Mouse (Mus musculus): Measurements from ENCODE around the gene Itga5.

The Itga5 gene

DNA sequence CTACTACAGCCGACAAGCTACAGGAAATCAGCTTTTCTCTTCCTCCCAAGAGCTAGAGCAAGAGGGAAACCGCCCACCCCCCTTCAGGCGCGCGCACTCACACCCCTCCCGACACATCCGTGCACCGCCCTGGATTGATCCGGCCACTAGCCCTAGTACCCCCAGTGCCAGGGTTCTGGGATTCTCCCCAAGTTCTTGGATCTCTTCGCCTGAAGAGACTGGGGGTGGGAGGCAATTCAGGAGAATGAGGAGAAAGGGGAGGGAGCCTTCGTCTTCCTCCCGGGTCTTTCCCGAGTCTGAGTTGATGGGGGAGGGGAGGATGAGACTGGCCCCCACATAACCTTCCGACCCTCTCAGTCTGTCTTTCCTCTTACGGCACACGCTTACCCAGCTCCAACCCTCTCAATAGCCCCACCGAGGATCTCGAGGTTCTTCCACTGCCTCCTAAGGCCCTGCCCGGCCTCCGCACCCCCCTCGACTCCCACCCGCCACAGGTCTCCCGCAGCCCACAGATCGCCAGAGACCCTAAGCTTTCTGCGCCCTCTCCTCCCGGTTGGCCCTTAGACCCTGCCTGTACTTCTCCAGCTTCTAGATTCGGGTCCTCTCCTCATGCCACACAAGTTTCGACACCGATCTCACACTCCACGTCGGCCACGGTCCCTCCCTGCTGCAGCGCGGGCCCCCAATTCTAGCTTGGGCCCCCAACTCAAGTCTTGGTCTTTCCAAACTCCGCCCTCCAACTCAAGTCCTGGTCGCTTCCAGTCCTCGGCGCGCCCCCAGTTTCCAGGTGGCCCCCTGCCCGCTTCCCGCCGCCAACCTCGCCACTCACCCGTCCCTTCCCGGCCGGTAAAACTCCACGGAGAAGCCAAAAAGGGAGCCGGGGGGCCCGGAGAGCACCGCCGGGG lies 840 bp downstream of the Itga5 start:
- in situ Hi-C loops (cut with MboI; ENCODE audit: unreplicated experiment in 2 of 2) = no loop called here

DNA sequence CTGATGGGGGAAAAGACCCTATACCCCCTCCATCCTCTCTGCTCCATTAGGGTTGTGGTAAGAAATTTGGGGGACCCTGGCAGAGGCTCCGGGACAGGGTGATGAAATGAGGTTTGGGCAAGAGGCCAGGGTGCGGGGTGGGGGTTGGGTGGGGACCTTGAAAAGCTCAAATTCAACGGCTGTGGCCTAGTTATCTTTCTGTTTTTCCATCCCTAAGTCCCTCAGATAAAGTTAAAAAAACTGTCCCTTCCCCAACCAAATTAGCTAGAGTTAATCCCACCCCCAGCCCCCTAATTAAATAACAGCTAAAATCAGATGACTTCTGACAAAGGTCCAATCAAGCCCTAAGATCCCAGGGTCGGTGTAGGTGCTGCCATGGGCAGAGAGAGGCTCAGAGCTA lies 1.8 kb downstream of the Itga5 start:
- in situ Hi-C loops (cut with MboI; ENCODE audit: unreplicated experiment in 2 of 2) = no loop called here

- in situ Hi-C loops (cut with MboI; ENCODE audit: unreplicated experiment in 2 of 2) = no loop called here
These were observed 2.8 kb downstream of the Itga5 start for GRCm38 (mm10) chr15:103363809-103364208.

- in situ Hi-C loops (cut with MboI; ENCODE audit: unreplicated experiment in 2 of 2) = no loop called here
These were observed 3.6 kb downstream of the Itga5 start for GRCm38 (mm10) chr15:103362950-103363349.

GRCm38 (mm10) chr15:103362333-103362732 lies 4.2 kb downstream of the Itga5 start:
- in situ Hi-C loops (cut with MboI; ENCODE audit: unreplicated experiment in 2 of 2) = no loop called here

GRCm38 (mm10) chr15:103361269-103361668 lies 5.3 kb downstream of the Itga5 start:
- in situ Hi-C loops (cut with MboI; ENCODE audit: unreplicated experiment in 2 of 2) = no loop called here

GRCm38 (mm10) chr15:103359869-103360602 lies 6.5 kb downstream of the Itga5 start:
- in situ Hi-C loops (cut with MboI; ENCODE audit: unreplicated experiment in 2 of 2) = loop anchor here in 1 of 2 experiments (10.0 kb wide), 1 partner anchor 95 kb away; the partner anchor contains the start of gene Nckap1l

GRCm38 (mm10) chr15:103359122-103359510 lies 7.4 kb downstream of the Itga5 start:
- in situ Hi-C loops (cut with MboI; ENCODE audit: unreplicated experiment in 2 of 2) = loop anchor here in 1 of 2 experiments (10.0 kb wide), 1 partner anchor 96 kb away; the partner anchor contains the start of gene Nckap1l

DNA sequence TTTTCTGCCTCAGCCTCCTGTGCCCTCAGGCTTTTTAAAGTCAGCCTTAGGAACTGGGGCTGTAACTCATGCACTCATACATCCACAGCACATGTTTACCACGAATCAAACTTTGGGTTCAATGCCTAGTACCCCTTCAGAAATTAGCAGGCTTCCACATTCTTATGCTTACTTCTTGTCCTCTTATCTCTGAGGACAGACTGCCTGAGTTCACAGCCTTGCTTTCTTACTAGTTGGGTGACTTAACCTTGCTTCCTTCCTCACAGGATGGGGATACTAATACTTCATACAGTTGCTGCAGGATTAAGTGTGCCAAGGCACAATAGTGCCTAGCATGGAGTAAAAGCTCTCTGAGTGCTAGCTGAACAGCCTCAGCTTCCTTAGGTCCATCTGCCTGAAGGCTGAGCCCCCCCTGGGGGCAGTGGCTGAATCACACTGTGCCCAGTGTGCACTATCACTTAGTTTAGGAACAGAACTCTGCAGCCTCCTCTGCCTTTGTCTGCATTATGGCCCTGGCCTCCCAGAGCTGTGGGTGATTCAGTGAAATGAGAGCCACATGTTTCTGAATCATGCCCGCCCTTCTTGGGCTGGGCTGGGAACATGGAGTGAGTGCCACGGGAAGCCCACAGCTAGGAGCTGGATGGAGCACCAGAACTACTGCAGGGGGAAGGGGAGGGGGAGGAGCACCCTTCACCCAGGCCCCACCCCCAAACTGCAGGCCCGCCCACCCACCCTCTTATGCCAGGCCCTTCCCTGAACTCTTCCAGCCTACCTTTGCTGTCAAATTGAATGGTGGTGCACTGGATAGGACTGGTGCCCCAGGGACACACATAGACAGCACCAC lies 8.1 kb downstream of the Itga5 start:
- in situ Hi-C loops (cut with MboI; ENCODE audit: unreplicated experiment in 2 of 2) = loop anchor here in 1 of 2 experiments (10.0 kb wide), 1 partner anchor 96 kb away; the partner anchor contains the start of gene Nckap1l

- in situ Hi-C loops (cut with MboI; ENCODE audit: unreplicated experiment in 2 of 2) = loop anchor here in 1 of 2 experiments (10.0 kb wide), 1 partner anchor 97 kb away; the partner anchor contains the start of gene Nckap1l
These were observed 8.7 kb downstream of the Itga5 start for GRCm38 (mm10) chr15:103357817-103358216.

DNA sequence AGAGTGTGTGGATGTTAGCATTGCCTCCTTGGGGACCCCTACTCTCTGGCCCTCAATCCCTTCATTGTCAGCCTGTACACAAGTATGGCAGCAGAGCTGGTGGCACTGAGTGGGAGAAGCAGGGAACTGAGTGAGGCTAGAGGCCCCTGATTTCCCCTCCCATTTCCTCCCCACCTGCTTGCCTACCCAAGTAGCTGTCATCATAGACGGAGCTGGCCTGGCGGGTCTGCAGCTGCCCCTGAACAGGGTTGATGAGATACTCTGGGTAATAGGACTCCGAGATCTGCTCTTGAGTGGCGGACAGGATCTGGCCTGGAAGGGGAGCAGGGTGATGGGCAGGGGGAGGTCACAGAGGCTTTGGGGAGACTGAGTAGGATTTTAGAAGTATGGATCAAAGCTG lies 10.4 kb downstream of the Itga5 start:
- in situ Hi-C loops (cut with MboI; ENCODE audit: unreplicated experiment in 2 of 2) = loop anchor here in 1 of 2 experiments (10.0 kb wide), 1 partner anchor 99 kb away; the partner anchor contains the start of gene Nckap1l

GRCm38 (mm10) chr15:103355420-103355819 lies 11.1 kb downstream of the Itga5 start:
- in situ Hi-C loops (cut with MboI; ENCODE audit: unreplicated experiment in 2 of 2) = loop anchor here in 1 of 2 experiments (10.0 kb wide), 1 partner anchor 99 kb away; the partner anchor contains the start of gene Nckap1l

DNA sequence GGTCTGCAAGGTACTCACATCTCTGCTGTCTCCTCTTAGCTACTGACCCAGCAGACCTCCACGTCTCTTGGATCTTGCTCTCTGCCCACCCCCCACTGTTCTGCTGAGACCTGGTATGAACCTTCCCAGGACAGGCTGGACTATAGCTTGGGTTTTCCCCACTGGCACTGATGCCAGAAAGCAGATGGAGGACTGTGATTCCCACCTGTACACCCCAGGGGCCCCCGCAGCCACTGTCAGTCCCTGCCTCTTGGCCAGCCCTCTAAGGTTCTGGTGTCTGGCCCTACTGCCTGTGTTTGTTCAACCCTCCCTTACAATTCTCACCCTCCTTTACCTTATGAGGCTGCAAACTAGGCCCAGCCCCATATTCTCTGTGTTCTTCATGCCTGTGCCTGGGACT lies 11.9 kb downstream of the Itga5 start:
- in situ Hi-C loops (cut with MboI; ENCODE audit: unreplicated experiment in 2 of 2) = loop anchor here in 1 of 2 experiments (10.0 kb wide), 1 partner anchor 100 kb away; the partner anchor contains the start of gene Nckap1l

- in situ Hi-C loops (cut with MboI; ENCODE audit: unreplicated experiment in 2 of 2) = loop anchor here in 1 of 2 experiments (10.0 kb wide), 1 partner anchor 101 kb away; the partner anchor contains the start of gene Nckap1l
These were observed 12.9 kb downstream of the Itga5 start for GRCm38 (mm10) chr15:103353511-103354256.

DNA sequence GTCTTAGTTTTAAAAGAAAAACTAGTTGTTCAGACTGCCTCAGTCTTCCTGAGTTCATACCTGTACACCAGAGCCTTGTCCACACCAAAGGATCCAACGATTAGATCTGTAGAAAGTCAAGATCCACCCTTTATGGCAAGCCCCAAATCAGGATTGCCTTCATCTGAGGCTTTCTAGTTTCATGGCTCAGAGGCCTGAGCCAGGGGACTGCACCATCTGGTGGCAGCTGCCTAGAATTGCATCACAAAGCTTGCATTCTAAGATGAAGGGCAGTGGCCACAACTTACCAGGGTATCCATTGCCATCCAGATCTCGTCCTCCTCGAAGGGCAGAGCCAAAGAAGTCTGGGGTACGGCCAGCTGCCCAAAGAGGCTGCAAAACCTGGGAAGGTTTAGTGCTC lies 13.7 kb downstream of the Itga5 start:
- in situ Hi-C loops (cut with MboI; ENCODE audit: unreplicated experiment in 2 of 2) = loop anchor here in 1 of 2 experiments (10.0 kb wide), 1 partner anchor 102 kb away; the partner anchor contains the start of gene Nckap1l

DNA sequence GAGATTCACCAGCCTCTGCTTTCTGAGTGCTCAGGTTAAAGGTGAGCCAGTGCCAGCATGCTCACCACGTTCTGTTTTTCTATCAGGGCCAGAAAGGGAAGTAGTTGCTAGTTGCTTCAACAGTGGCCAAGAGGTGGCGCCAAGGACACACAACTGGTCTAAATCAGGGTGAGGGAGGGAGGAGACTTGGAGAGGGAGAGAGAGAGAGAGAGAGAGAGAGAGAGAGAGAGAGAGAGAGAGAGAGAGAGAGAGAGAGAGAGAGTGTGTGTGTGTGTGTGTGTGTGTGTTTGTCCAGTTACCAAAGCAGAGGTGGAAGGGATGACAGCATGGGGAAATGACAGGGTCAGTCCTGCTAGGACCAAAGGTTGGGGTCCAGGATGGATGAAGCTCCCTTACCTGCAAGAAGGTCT lies 19.3 kb downstream of the Itga5 start:
- in situ Hi-C loops (cut with MboI; ENCODE audit: unreplicated experiment in 2 of 2) = loop anchor here (5.0 to 25.0 kb wide), 5 partner anchors 40 to 585 kb away; partner anchors contain the start of gene Nckap1l (in 1 of the 2)

DNA sequence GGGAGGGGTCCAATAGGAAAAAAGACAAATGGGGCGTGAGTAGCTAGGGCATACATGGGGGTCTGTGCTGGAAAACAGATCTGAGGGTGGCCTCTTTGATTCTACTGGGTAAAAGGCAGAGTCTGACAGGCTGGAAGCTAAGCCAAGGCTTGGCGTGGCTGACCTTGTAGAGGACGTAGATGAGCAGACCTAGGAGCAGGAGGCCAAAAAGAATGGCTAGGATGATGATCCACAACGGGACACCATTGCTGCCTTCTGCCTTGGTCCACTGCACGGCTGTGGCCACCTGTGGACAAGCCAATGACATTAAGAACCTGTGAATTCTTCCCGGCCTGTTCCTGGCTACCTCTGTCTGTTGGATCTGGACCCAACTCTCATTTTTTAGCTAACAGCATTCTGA lies 20.8 kb downstream of the Itga5 start:
- in situ Hi-C loops (cut with MboI; ENCODE audit: unreplicated experiment in 2 of 2) = loop anchor here (5.0 to 25.0 kb wide), 5 partner anchors 42 to 583 kb away; partner anchors contain the start of gene Nckap1l (in 1 of the 2)

DNA sequence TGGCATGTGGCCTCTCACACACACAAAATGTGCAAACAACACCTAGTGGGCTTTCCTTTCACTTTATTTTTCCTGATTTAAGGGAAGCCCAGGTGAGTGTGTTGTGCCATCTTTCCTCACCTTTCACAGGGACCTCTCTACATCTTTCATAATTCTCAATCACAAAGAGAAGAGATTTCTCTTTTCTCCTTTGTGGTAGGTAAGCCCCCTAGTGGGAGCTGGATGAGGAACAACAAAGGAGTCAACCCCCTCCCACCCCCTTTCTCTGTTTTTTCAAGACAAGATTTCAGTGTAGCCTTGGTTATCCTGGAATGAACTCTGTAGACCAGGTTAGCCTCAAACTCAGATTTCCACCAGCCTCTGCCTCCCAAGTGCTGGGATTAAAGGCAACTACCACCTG lies 23.0 kb downstream of the Itga5 start:
- in situ Hi-C loops (cut with MboI; ENCODE audit: unreplicated experiment in 2 of 2) = loop anchor here (5.0 to 25.0 kb wide), 6 partner anchors 61 to 581 kb away; partner anchors contain the start of gene Nckap1l (in 1 of the 2)

DNA sequence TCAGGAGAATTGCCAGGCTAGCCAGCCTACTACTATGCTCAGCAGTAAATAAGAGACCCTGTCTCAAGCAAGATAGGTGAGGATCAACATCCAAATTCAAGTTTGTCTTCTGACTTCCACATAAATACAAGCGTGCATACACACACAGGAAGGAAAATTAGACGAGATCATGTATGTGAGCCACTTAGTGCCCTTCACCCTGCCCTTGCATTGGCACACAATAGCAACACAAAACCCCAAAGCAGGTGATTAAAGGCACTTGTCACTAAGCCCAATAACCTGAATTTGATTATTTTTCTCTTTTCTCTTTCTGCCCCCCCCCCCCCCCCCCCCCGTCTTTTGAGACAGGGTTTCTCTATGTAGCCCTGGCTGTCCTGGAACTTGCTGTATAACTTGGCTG lies 23.6 kb downstream of the Itga5 start:
- in situ Hi-C loops (cut with MboI; ENCODE audit: unreplicated experiment in 2 of 2) = loop anchor here (5.0 to 25.0 kb wide), 6 partner anchors 61 to 581 kb away; partner anchors contain the start of gene Nckap1l (in 1 of the 2)
